Mouse (Mus musculus) liver, embryonic 14.5 days (tissue): ENCODE measurements around the gene Ms4a7. TPM values are rescaled to one million over a fixed set of nuclear protein-coding genes. Genes with fewer than 3 reads are reported as not detected.
A peak's percentile ranks its signal among the peaks of the same experiment; 100 is the strongest.
"Not testable (repeated sequence)": the region's sequence is repeated elsewhere in the genome, so short reads cannot be mapped to it uniquely, and the experiment has no call there.

ENCODE experiments used
- ATAC-seq: fragments of 200-750 bp; cut with Nextera tagmentation; 2 replicates; pipeline ENCODE4 v1.8.0; 2017; ENCODE audit warnings: moderate number of reproducible peaks, mild to moderate bottlenecking, moderate library complexity; ENCODE audit not compliant: insufficient read depth
- DNase-seq, 3 experiments: peaks; one replicate each; pipeline ENCODE4 v3.0.0-alpha.2; 2012 to 2013; ENCODE audit warnings: low read depth in 3 of 3, low spot score in 3 of 3
- H3K27ac ChIP-seq: fragments of 300-500 bp; sonication (generic); 2 replicates; pipeline ENCODE4 v1.5.1; 2014; ENCODE audit warnings: moderate library complexity, mild to moderate bottlenecking, control low read depth, inconsistent platforms
- H3K27me3 ChIP-seq: fragments of 300-500 bp; sonication (generic); 2 replicates; pipeline ENCODE4 v1.6.1; 2014; ENCODE audit warnings: mild to moderate bottlenecking, low read length, moderate library complexity; ENCODE audit not compliant: control insufficient read depth, insufficient read depth
- H3K36me3 ChIP-seq: fragments of 300-500 bp; sonication (generic); replicated peaks from 2 replicates; pipeline ENCODE4 v1.6.1; 2014; ENCODE audit warnings: low read depth; ENCODE audit not compliant: control insufficient read depth, insufficient read depth
- H3K4me1 ChIP-seq, 2 experiments: fragments of 200-500 bp in 1 of 2; fragments of 300-500 bp in 1 of 2; sonication (generic) in 1 of 2; replicated peaks; 2 replicates each; pipeline ENCODE4 v1.6.1; 2012 to 2014; ENCODE audit warnings: antibody characterized with exemption in 1 of 2, inconsistent platforms in 1 of 2, low read length in 1 of 2; ENCODE audit not compliant: control insufficient read depth in 2 of 2, insufficient read depth in 2 of 2
- H3K4me2 ChIP-seq: fragments of 300-500 bp; sonication (generic); 2 replicates; pipeline ENCODE4 v1.6.1; 2014; ENCODE audit warnings: low read depth, mild to moderate bottlenecking, control low read depth, moderate library complexity
- H3K4me3 ChIP-seq, 2 experiments: fragments of 200-500 bp in 1 of 2; fragments of 300-500 bp in 1 of 2; sonication (generic) in 1 of 2; 2 replicates each; pipeline ENCODE4 v1.5.1; 2012 to 2014; ENCODE audit warnings: low read depth in 2 of 2, low read length in 2 of 2, mild to moderate bottlenecking in 2 of 2, control low read depth in 1 of 2, inconsistent platforms in 1 of 2, moderate library complexity in 1 of 2; ENCODE audit not compliant: insufficient read depth in 1 of 2
- H3K9ac ChIP-seq: fragments of 300-500 bp; sonication (generic); replicated peaks from 2 replicates; pipeline ENCODE4 v1.6.1; 2014; ENCODE audit warnings: mild to moderate bottlenecking, control low read depth, moderate library complexity
- H3K9me3 ChIP-seq: fragments of 300-500 bp; sonication (generic); 2 replicates; pipeline ENCODE4 v1.6.1; 2016; ENCODE audit warnings: low read length, mixed read lengths; ENCODE audit not compliant: control insufficient read depth
- CTCF ChIP-seq: IDR thresholded peaks from 2 replicates; pipeline ENCODE4 v1.5.1; 2016; ENCODE audit warnings: antibody characterized with exemption, low read depth, control low read depth
- EP300 ChIP-seq: IDR thresholded peaks from 2 replicates; pipeline ENCODE4 v1.6.1; 2016; ENCODE audit warnings: antibody characterized with exemption, low read depth
- WGBS: fragments of 180-500 bp; shearing (Covaris S2); extraction: QIAGEN DNeasy Blood & Tissue Kit; methylation state at CpG from one replicate; pipeline ENCODE4 v1.1.7; 2014; ENCODE audit not compliant: insufficient replicate concordance; 5-methylcytosine and 5-hydroxymethylcytosine counted together
- polyA plus RNA-seq, 2 experiments: library from polyadenylated mRNA; depleted of rRNA in 1 of 2; stranded (reverse) in 1 of 2; unstranded in 1 of 2; fragments of >200 nt; fragmentation: Nextera tagmentation in 1 of 2; extraction: Ambion mirVana in 1 of 2; gene quantifications; 2 replicates each; pipeline versions ENCODE4 v1.2.1 to v1.2.3; 2012 to 2014

Gene Ms4a7
- polyA plus RNA-seq, 2 experiments = 0.48 to 1.4 TPM

GRCm38 (mm10) chr19:11298939-11299338 lies 37.0 kb downstream of the Ms4a7 start:
- H3K4me1 ChIP-seq = no peaks in the 10 kb centered on the region
- H3K4me2 ChIP-seq = no peak overlapping the region
- H3K9me3 ChIP-seq = no peaks in the 10 kb centered on the region
- DNase-seq (no peak), ATAC-seq (no peak)
- H3K27ac ChIP-seq = no peak overlapping the region
- no peak overlapping the region for H3K4me3 ChIP-seq
- no peaks in the 10 kb centered on the region for H3K36me3 ChIP-seq
- no peak for TF ChIP-seq EP300
- TF ChIP-seq CTCF = no peak
- 55% methylated on average over 2 of the region's 2 CpGs for WGBS
- no peak overlapping the region for H3K9ac ChIP-seq
- H3K27me3 ChIP-seq = no peaks in the 10 kb centered on the region

GRCm38 (mm10) chr19:11293616-11294015 lies 42.3 kb downstream of the Ms4a7 start:
- H3K9me3 ChIP-seq, ATAC-seq, H3K36me3 ChIP-seq, H3K27me3 ChIP-seq, H3K4me3 ChIP-seq, H3K9ac ChIP-seq, DNase-seq, H3K27ac ChIP-seq, H3K4me1 ChIP-seq: not testable (repeated sequence)
- peak overlapping the region; percentile 54 for H3K4me2 ChIP-seq
- 22% methylated on average over 3 of the region's 3 CpGs for WGBS

- H3K36me3 ChIP-seq = no peaks in the 10 kb centered on the region
- H3K4me2 ChIP-seq = peak overlapping the region; percentile 54
- ATAC-seq (no peak), DNase-seq (no peak)
- H3K27ac ChIP-seq = no peak overlapping the region
- H3K4me1 ChIP-seq = 0 out of 4 replicates have a peak, but pooled peaks cover 0 to 4% of the 10 kb centered on the region in 2 experiments
- peak overlapping the region; percentile 35 to 64 for H3K4me3 ChIP-seq
- no peak for TF ChIP-seq EP300
- TF ChIP-seq CTCF = no peak
- H3K9ac ChIP-seq = no peak overlapping the region; the same call in 1 of the 2 replicates
- no peaks in the 10 kb centered on the region for H3K27me3 ChIP-seq
- WGBS = 6% methylated on average over 12 of the region's 12 CpGs
- H3K9me3 ChIP-seq = no peaks in the 10 kb centered on the region
Observed at GRCm38 (mm10) chr19:11292990-11293389, 43.0 kb downstream of the Ms4a7 start.

- no peaks in the 10 kb centered on the region for H3K27me3 ChIP-seq
- H3K9ac ChIP-seq = no peak within 1 kb of the TSS
- no peaks in the 10 kb centered on the region for H3K9me3 ChIP-seq
- H3K4me1 ChIP-seq = no peaks in the 10 kb centered on the region
- DNase-seq = no peak
- H3K4me3 ChIP-seq = no peak within 1 kb of the TSS
- ATAC-seq = no peak
- no peak within 1 kb of the TSS for H3K27ac ChIP-seq
- TF ChIP-seq CTCF (no peak), EP300 (no peak)
- 55% methylated on average over 2 of the region's 2 CpGs for WGBS
- no peaks in the 10 kb centered on the region for H3K36me3 ChIP-seq
- no peak within 1 kb of the TSS for H3K4me2 ChIP-seq
Observed at GRCm38 (mm10) chr19:11283773-11284172, 52.2 kb downstream of the Ms4a7 start, which contains the start of gene Ms4a5. TSS of gene Ms4a5 (minus strand) at chr19:11283873.

GRCm38 (mm10) chr19:11280223-11280622 lies 55.7 kb downstream of the Ms4a7 start:
- no peak overlapping the region for H3K9ac ChIP-seq
- no peaks in the 10 kb centered on the region for H3K9me3 ChIP-seq
- no peak overlapping the region for H3K27ac ChIP-seq
- no peak for TF ChIP-seq CTCF
- no peak for TF ChIP-seq EP300
- no peaks in the 10 kb centered on the region for H3K27me3 ChIP-seq
- no peaks in the 10 kb centered on the region for H3K36me3 ChIP-seq
- no peaks in the 10 kb centered on the region for H3K4me1 ChIP-seq
- H3K4me2 ChIP-seq = no peak overlapping the region
- ATAC-seq (no peak), DNase-seq (no peak)
- H3K4me3 ChIP-seq = no peak overlapping the region
- 69% methylated on average over 3 of the region's 3 CpGs for WGBS

GRCm38 (mm10) chr19:11276431-11276830 lies 59.5 kb downstream of the Ms4a7 start:
- no peaks in the 10 kb centered on the region for H3K36me3 ChIP-seq
- H3K4me3 ChIP-seq = no peak overlapping the region
- no peak for TF ChIP-seq CTCF
- TF ChIP-seq EP300 = no peak
- no peak overlapping the region for H3K27ac ChIP-seq
- H3K4me1 ChIP-seq = no peaks in the 10 kb centered on the region
- no peaks in the 10 kb centered on the region for H3K27me3 ChIP-seq
- H3K4me2 ChIP-seq = no peak overlapping the region
- DNase-seq (no peak), ATAC-seq (no peak)
- H3K9ac ChIP-seq = no peak overlapping the region
- WGBS = 54% methylated on average over 5 of the region's 5 CpGs
- H3K9me3 ChIP-seq = no peaks in the 10 kb centered on the region

Other genes with a start within 250 kb of the Ms4a7 start
- gene 1700017D01Rik, start 205.3 kb downstream of the Ms4a7 start, polyA plus RNA-seq (2012; rRNA removed) = not detected in 2 replicates
- not detected in 2 replicates for gene 1700017D01Rik, start 205.3 kb downstream of the Ms4a7 start, polyA plus RNA-seq (2014; fragmentation: Nextera tagmentation; extraction: Ambion mirVana)
- gene 1700025F22Rik, start 170.8 kb downstream of the Ms4a7 start, polyA plus RNA-seq (2012; rRNA removed) = not detected in 2 replicates
- gene 1700025F22Rik, start 170.8 kb downstream of the Ms4a7 start, polyA plus RNA-seq (2014; fragmentation: Nextera tagmentation; extraction: Ambion mirVana) = not detected in 2 replicates
- not detected in 2 replicates for gene Ms4a13, start 139.4 kb downstream of the Ms4a7 start, polyA plus RNA-seq (2012; rRNA removed)
- gene Ms4a13, start 139.4 kb downstream of the Ms4a7 start, polyA plus RNA-seq (2014; fragmentation: Nextera tagmentation; extraction: Ambion mirVana) = not detected in 2 replicates
- gene Ms4a12, start 103.7 kb downstream of the Ms4a7 start, polyA plus RNA-seq (2012; rRNA removed) = not detected in 2 replicates
- gene Ms4a12, start 103.7 kb downstream of the Ms4a7 start, polyA plus RNA-seq (2014; fragmentation: Nextera tagmentation; extraction: Ambion mirVana) = not detected in 2 replicates
- gene Ms4a1, start 69.9 kb downstream of the Ms4a7 start, polyA plus RNA-seq (2012; rRNA removed) = not detected in 2 replicates
- gene Ms4a1, start 69.9 kb downstream of the Ms4a7 start, polyA plus RNA-seq (2014; fragmentation: Nextera tagmentation; extraction: Ambion mirVana) = not detected in 2 replicates
- not detected in 2 replicates for gene Ms4a5, start 52.3 kb downstream of the Ms4a7 start, polyA plus RNA-seq (2012; rRNA removed)
- not detected in 2 replicates for gene Ms4a5, start 52.3 kb downstream of the Ms4a7 start, polyA plus RNA-seq (2014; fragmentation: Nextera tagmentation; extraction: Ambion mirVana)
- 0.02 TPM in 2 replicates for gene Ms4a14, start 21.7 kb downstream of the Ms4a7 start, polyA plus RNA-seq (2012; rRNA removed)
- not detected in 2 replicates for gene Ms4a14, start 21.7 kb downstream of the Ms4a7 start, polyA plus RNA-seq (2014; fragmentation: Nextera tagmentation; extraction: Ambion mirVana)
- 0.19 and 0.25 TPM in 2 replicates for gene Ms4a4a, start 39.4 kb upstream of the Ms4a7 start, polyA plus RNA-seq (2012; rRNA removed)
- 0.32 TPM in 1 of 2 replicates, not detected in the other for gene Ms4a4a, start 39.4 kb upstream of the Ms4a7 start, polyA plus RNA-seq (2014; fragmentation: Nextera tagmentation; extraction: Ambion mirVana)
- 0.32 and 0.36 TPM in 2 replicates for gene Ms4a4c, start 68.6 kb upstream of the Ms4a7 start, polyA plus RNA-seq (2012; rRNA removed)
- gene Ms4a4c, start 68.6 kb upstream of the Ms4a7 start, polyA plus RNA-seq (2014; fragmentation: Nextera tagmentation; extraction: Ambion mirVana) = 0.85 and 1.5 TPM in 2 replicates
- gene Ms4a4b, start 107.4 kb upstream of the Ms4a7 start, polyA plus RNA-seq (2012; rRNA removed) = 0.30 and 0.34 TPM in 2 replicates
- gene Ms4a4b, start 107.4 kb upstream of the Ms4a7 start, polyA plus RNA-seq (2014; fragmentation: Nextera tagmentation; extraction: Ambion mirVana) = 0.14 and 0.30 TPM in 2 replicates
- 2.8 and 4.2 TPM in 2 replicates for gene Ms4a6c, start 133.2 kb upstream of the Ms4a7 start, polyA plus RNA-seq (2012; rRNA removed)
- 6.0 and 6.3 TPM in 2 replicates for gene Ms4a6c, start 133.2 kb upstream of the Ms4a7 start, polyA plus RNA-seq (2014; fragmentation: Nextera tagmentation; extraction: Ambion mirVana)
- gene Gm8369, start 149.8 kb upstream of the Ms4a7 start, polyA plus RNA-seq (2012; rRNA removed) = 0.07 TPM in 1 of 2 replicates, not detected in the other
- not detected in 2 replicates for gene Gm8369, start 149.8 kb upstream of the Ms4a7 start, polyA plus RNA-seq (2014; fragmentation: Nextera tagmentation; extraction: Ambion mirVana)
- 0.74 and 1.7 TPM in 2 replicates for gene Ms4a6b, start 180.4 kb upstream of the Ms4a7 start, polyA plus RNA-seq (2012; rRNA removed)
- 2.1 and 2.2 TPM in 2 replicates for gene Ms4a6b, start 180.4 kb upstream of the Ms4a7 start, polyA plus RNA-seq (2014; fragmentation: Nextera tagmentation; extraction: Ambion mirVana)
- gene Ms4a4d, start 200.7 kb upstream of the Ms4a7 start, polyA plus RNA-seq (2012; rRNA removed) = 0.09 and 0.12 TPM in 2 replicates
- gene Ms4a4d, start 200.7 kb upstream of the Ms4a7 start, polyA plus RNA-seq (2014; fragmentation: Nextera tagmentation; extraction: Ambion mirVana) = 0.20 TPM in 2 replicates